Mouse (Mus musculus): Measurements from ENCODE around the gene Hif1an.

Gene Hif1an

DNA sequence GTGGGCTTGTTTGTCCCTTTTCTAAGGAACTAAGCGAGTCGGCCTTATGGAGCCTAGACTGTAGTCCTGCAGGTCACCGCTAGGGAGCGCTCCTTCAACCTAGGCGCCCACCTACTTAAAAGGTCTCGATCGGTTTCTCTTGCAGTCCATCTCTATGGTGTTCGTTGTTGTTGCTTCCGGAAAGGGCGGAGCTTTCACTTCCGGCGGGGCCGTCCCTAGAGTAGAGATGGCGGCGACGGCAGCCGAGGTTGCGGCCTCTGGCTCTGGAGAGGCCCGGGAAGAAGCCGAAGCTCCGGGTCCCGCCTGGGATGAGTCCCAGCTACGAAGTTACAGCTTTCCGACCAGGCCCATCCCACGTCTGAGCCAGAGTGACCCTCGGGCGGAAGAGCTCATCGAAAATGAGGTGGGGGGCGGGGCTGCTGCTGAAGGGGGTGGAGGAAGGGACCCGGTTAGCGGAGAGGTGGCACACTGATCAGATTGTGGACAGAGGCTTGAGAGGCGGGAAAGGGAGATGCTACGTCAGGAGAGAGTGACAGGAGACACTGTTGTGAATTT is at the start of gene Hif1an:
Gene Hif1an, plus strand, starts transcription at position 199 of the 555 bp plus-strand sequence.
- peak; percentile 89 to 95 for DNase-seq (ENCODE audit: low spot score in 2 of 2)

DNA sequence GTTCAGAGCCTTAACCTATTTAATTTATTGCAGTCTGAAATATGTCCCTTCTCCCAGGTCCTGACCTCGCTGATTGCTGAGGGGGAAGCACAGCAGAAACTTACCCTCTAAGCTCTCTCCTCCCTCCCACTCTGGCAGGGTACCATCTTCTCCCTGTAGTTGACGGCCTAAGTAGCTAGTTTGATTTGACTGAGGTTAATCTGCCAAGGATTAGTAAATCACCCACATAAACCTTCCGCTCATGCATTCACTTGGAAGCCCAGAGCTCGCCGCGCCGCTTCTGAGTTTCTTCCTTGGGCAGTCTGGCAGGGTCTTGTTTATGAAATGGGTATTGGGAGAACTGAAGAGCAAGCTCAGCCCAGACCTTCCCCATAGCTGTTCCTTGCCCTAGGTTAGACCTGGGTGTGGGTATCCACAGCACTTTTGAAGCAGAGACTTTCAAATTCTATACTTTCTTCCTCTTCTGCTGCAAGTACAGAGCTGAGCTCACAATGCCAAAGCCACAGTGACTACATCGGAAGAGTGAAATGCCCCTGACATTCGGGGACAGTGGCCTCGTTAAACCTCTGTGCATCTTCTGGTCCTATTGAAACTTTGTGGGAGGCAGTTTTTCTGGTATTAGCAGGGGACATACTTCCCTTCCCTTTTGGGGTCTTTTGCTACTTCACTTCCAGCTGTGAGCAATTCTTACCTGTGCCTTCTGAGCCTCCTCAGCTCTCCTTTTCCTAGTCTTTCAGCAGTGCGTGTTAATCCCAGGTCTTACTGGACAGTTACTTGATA is 49.4 kb upstream of the Hif1an start:
- no peak for DNase-seq (ENCODE audit: low spot score in 2 of 2)

DNA sequence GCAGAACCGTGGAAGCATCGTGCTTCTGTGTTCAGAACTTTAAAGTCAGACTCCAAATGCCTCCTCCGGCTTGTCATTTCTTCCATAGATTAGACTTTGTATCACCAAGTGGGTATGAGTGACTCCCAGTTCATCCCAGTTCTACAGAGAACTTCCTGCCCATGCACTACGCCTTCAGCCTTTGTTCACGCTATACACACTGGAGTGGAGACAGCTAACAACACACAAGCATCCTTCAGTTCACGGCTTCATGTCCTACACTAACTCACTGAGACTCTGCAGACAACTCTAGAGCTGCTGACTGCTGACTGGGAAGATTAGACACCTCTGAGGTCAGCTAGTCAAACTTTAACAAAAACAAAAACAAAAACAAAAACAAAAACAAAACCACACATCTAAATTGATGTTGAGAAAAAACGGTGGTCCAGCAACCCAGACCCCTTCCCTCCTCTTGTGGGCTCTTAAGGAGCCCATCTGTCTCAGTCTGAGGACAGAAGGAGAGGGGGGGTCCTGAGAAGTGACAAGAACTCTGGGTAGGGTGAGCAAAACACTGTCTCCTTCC is 48.6 kb upstream of the Hif1an start:
- DNase-seq (ENCODE audit: low spot score in 2 of 2): no peak

DNA sequence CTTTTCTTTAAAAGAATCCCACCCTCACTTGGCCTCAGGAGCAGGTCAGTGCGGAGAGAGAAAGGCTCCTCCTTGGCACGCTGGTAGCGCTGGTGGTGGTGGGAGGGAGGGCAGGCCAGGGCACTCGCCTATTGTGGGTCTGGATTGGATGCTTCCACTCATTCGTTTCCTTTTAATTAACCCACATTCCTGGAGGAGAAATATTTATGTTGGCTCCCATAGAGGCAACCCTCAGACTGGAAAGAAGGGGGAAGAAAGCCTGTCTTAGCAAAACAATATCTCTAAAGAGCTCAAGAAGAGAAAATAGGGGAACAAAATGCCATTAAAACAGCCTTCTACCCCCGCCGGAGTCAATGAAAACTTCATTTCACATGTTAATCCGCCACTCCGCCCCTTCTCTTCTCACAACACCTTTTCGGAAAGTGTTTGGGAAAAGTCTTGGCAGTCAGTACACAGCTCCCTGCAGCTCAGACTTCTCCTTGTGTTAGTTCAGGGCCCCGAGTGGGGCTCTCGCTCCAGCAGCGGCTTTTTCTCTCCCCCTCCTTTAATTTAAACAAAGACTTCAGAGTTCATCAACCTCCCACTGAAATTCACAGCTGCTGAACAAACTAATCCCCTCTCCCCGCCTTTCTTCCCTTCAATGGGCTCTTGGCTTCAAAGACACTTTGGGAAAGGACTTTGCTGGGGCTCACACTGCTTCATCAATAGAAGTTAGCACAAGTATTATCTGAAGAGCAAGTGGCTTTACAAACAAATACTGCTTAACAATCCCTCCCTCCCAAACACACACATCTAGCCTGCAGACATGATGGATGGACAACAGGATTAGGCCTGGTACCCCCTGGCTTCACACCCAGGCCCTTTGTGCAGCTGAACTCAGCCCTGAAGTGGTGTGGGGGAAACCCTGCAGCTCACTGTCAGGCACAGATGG is 47.9 kb upstream of the Hif1an start:
- DNase-seq (ENCODE audit: low spot score in 2 of 2): no peak

DNA sequence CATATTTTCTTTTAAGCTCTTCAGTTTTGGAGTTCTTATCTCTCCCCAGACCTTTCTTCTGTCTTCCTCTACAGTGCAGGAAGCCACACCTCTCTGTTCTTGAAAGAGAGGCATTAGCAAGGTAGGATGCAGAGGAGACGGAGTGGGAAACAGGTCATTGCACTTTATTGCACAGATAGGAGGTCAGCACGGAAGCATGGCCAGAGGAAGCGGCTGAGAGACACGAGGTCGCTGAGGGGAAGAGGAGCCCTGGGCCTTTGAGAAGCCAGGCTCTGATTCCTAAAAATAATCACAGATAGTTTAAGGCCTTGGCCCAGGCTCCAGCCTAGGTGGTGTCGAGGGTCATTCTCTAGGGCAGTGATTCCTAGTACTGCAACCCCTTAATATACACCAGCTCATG is 46.9 kb upstream of the Hif1an start:
- no peak for DNase-seq (ENCODE audit: low spot score in 2 of 2)

DNA sequence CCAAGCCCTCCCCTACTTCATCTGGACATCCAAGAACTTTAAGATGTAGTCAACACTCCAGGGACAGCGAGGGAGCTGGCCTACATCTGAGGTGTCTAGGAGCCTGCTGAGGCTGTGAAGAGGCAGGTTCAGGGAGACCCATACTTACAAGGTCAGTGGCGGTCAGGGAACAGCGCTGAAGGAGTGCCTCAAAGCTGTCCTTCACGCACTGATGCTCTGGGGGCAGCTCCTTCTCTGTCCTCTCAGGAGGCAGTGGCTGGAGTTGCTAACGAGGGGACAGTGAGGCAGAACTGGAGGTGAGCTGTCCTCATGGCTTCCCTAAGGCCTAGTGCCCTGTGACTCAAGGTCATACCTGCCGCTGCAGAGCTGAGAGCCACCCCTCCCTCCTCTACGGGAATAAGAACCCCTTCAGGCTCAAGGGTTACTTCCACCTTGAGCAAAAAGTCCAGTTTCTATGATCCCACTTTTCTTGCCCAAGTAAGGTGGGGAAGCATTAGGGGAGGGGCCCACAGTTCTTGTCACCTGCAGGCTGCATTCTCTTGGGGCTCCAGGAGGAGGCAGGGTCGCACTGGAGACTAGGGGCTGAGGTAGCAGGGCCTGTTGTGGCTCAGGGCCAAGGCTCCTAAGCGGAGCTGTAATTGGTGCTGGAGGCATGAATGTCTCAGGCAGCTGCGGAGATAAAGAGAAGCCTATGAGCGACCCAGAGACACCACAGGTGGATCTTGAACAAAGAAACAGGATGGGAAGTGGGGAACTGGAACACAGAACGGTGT is 44.5 kb upstream of the Hif1an start:
- DNase-seq (ENCODE audit: low spot score in 2 of 2): no peak

DNA sequence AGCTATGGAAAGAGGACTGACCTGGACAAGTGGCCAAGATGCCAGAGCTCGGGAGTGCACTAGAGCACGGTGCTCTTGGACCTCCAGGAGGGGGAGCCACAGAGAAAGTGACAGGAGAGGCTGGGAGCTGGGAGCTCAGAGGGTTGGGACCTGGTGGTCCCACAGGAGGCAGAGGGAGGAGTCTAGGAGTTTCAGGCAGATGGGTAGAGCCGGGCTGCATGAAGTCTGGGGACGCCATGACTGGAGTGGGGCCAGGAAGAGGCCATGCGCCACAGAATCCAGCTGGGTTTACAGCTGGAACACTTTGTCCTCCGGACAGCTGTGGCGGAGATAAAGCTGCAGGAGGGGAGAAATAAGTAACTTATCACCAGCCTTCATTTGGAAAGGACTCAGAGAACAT is 43.5 kb upstream of the Hif1an start:
- no peak for DNase-seq (ENCODE audit: low spot score in 2 of 2)

DNA sequence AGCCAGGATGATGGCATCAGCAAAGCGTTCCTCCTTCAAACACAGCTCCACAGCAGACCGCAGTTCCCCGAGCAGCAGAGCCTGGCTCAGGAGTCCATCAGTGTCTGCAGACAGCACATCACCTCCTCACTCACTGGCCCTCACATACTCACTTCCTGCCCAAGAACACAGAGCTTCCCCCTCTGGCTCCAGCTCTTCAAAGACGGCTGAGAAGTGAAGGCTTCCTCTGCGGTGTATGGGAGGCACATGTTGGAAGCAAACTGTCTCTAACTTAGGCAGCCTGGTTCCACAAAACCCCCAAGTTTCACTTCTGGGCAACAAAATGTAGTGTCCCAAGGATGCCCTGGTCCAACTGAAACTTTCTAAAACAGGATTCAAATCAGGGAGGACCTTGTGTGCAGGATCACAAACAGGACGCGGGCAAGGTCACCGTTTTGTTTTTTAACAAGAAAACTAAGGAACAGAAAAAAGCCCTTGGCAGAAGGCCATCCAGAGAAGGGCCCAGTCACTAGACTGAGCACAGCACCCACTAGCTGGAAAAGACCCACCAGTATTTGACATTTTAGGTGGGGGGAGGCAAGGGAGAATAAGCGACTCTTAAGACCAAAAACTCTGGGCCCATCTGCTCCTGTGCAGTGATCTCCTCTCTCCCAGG is 37.0 kb upstream of the Hif1an start:
- DNase-seq (ENCODE audit: low spot score in 2 of 2): no peak

DNA sequence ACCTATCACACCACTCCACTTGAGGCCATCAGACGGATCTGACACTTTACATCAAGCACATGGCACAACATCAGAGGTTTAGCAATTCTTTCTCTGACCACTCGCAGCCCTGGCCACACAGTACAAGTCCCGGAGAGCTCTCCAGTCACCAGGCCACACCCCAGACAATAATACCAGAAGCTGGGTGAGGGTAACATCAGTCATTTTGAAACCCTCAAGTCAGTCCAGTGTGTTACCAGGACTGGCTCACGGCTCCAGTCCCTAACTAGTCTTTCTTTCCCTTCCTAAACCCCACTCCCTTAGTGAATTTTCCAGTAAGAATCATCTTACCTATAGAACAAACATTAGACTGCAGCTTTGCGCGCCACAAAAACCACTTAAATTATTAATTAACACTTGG is 32.6 kb upstream of the Hif1an start:
- no peak for DNase-seq (ENCODE audit: low spot score in 2 of 2)

DNA sequence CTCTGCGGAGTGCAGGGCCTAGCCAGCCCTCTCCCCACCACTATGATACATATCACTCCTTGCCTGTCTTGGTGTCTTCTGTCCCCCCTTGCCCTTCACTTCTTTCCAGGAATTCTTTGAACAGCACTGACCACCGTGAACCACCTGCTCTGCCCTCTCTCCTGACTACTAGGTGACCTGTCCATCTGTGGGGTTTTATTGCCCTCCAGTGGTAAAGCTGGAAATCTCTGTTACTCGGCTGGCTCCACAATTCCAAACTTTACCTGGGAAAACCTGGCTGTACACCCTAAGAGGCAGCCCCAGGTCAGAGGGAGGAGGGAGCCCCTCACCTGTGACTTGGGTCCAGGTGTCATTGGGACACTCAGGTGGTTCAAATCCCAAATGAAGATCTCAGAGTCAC is 27.3 kb upstream of the Hif1an start:
- no peak for DNase-seq (ENCODE audit: low spot score in 2 of 2)

DNA sequence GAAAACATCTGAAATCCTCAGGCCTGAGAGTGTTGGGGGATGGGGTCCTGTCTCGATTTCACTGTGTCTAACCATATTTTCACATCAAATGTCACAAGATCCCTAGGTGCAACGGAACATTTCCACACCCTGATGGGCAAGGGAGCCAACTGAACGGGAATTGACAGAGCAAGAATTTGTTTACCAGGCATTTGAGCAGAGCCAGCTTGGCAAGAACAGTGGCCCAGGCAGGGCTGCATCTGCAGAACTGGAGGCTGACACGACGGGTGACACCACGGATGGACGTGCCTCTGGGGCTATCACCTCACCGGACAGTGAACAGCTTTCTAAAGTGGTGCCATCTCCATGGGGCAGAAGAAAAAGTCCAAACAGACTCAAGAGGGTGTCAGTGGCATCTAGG is 25.2 kb upstream of the Hif1an start:
- DNase-seq (ENCODE audit: low spot score in 2 of 2): no peak

DNA sequence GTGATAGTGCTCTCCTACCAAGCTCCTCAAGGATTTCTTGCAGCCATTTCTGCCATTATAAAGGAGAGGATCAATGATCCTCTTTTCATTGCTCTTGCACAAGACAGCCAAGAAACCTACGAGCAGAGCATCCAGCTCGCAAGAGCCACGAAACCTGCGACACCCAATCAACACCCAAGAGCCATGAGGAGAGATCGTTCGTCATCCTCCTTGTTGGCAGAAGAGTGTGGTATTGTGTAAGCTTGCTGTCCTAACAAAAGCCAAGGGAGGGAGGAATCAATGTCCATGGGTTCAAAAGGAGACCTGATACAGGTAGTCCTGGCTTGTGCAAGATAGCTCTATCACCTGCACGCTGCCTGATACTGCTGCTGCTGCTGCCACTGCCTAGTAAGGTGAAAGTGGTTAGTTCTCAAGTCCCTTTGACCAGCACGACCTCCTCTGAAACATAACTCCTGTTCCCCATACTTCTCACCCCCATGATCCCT is 19.9 kb upstream of the Hif1an start:
- DNase-seq (ENCODE audit: low spot score in 2 of 2): no peak

DNA sequence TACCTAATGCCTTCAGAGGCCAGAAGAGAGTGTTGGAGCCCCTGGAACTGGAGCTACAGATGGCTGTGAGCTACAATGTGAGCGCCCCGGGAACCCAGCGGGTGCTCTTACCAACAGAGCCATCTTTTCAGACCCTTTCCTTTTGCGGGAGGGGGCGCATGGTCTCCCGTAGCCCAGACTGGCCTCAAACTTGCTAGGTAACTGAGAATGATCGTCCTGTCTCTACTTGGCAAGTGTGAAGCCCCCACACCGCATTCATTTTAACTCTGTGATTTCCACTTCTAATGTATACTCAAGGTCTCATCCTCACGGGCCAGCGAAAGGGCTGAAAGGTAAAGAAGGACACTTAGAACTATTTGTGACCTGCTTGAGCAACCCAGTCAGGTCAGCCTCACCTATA is 18.3 kb upstream of the Hif1an start:
- no peak for DNase-seq (ENCODE audit: low spot score in 2 of 2)

DNA sequence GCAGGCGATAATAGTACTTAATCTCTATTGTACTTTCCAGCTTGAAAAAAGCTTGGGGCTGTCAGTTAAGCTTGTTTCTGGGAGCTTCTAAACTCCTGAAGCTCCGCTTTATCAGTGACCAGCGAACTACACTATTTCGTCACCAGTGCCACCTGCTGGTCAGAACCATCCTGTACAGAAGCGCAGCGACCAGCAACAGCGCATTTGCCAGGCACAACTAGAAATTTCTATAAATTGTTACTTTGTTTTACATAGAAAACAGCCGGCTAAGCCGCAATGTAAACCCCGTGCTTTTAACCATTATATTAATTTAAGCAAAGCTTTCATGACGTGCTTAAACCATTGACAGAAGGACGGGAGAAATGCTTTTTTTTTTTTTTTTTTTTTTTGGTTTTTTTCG is 17.9 kb upstream of the Hif1an start:
- peak; percentile 37 to 70 for DNase-seq (ENCODE audit: low spot score in 2 of 2)

DNA sequence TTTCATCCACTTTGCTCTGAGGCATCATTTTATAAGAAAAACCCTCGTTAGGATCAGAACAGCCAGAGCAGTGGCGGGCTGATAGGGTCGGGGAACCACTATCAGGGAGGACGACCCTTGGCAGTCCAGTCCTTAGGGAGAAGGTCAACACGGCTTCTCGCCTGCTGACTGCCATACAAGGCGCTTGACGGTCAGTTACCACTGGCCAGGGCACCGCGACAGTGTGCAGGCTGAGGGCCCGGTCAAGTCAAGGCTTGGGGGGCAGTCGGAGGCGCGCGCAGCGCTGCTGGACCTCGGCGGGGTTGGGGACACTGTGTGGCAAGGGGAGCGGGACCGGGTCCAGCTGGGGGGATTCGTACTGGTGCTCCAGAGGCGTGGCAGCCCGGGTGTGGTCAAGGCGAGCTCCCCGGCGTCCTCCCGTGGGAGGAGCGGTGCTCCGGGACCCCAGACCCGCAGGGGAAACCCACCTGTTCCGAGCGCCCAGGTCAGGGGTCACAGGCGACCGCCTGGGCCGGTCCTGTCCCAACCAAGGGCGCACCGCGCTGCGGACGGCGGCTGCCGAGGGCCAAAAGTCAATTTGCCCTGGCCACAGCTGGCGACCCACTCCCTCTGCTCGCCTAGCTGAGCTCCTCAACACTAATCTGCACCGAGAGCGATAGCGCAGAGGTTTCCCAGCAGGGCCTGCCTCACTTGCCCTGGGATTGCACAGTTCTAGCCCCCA is 17.2 kb upstream of the Hif1an start, which contains the start of gene Sec31b:
Gene Sec31b, minus strand, starts transcription at position 544 of the 721 bp plus-strand sequence.
- DNase-seq (ENCODE audit: low spot score in 2 of 2): peak in 1 of 2 experiments; percentile 18

DNA sequence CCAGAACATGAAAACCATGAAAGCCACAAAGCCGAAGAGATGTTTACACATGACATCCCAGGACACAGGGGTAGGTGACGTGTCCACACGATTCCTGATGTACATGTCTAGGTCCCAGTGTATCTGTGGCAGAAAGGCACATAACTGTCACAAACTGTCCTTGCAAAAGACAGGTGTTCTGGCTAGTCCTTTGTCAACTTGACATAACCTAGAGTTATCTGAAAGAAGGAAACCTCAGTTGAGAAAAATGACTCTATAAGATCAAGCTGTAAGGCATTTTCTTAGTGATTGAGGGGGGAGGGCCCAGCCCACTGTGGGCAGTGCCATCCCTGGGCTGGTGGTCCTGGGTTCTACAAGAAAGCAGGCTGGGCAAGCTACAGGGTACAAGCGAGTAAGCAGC is 9.9 kb upstream of the Hif1an start, which contains the start of gene Gm20538:
Gene Gm20538, minus strand, starts transcription at position 101 of the 400 bp plus-strand sequence.
- no peak for DNase-seq (ENCODE audit: low spot score in 2 of 2)

DNA sequence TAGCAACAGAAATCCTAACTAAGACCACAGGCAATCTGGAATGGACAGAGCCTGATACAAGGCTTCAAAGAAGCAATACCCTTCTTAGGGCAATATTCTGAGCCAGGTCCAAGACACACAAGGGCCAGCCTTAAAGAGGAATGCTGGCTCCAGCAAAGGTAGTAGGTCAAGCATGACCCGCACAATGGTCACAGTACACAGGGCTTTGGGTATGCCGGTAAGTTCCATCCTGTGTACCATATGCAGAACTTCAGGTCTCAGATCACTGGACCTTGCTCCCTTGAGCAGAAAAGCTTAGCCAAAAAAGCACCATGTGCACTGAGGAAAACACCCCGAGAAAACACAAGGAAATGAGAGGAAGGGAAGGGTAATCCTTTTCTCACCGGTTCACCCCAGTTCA is 9.4 kb upstream of the Hif1an start:
- no peak for DNase-seq (ENCODE audit: low spot score in 2 of 2)

DNA sequence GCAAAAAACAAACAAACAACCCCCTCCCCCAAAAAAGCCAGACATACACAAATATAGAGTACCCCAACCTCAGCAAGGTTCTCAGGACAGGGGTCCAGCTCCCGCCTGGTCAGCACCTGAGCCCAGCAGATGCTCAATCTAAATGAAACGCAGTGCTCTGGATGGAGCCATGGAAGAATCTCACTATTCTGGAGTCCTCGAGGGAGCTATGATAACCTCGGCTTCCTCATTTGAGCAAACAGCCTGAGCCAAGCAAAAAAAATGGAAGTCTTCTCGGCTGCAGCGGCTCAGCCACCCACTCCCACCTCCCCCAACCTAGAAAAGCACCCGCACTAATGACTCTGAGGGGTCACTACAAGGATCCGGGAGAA is 8.2 kb upstream of the Hif1an start:
- no peak for DNase-seq (ENCODE audit: low spot score in 2 of 2)

DNA sequence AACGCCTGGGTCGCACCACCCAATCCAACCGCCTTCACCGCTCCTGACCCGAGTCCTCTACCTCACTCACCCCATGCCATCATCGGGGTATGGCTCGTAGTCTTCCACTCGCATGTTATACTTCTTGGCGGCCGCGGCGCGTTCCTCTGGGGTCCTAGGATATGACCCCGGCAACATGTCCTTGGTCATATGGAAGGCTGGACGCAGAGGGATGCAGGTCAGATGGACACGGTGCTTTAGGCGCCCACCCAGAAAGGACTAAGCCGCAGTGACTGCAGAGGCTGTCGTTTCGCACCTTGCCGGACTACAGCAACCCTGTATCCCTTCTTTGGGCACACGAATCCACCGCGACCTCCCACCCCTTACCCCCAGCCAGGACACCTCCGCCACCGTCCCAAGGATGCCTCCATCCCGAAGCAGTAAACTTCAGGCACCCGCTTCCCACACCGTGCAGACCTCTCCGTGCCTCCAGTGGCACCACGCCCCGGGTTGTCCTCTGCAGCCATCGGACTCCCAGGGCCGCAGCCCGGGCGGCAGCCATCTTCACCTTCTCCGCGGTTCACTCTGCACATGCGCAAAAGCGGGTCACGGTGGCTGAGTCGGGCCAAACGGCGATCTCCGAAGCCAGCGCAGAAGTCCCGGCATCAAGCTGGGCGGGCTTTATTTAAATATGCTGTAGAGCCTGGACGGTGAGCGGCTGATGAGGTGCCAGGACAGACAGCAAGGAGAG is 7.6 kb upstream of the Hif1an start, which contains the start of gene Ndufb8:
Gene Ndufb8, minus strand, starts transcription at position 580 of the 730 bp plus-strand sequence.
- peak; percentile 92 to 95 for DNase-seq (ENCODE audit: low spot score in 2 of 2)

All from spleen, postnatal 14 days (tissue).